Mouse (Mus musculus) liver, postnatal 0 days (tissue): ENCODE measurements around the gene Pdik1l. TPM values are rescaled to one million over a fixed set of nuclear protein-coding genes. Genes with fewer than 3 reads are reported as not detected.
A peak's percentile ranks its signal among the peaks of the same experiment; 100 is the strongest.

Experiments used
- ATAC-seq: fragments of 200-750 bp; cut with Nextera tagmentation; 2 replicates; pipeline ENCODE4 v1.8.0; 2017; ENCODE audit warnings: mild to moderate bottlenecking, moderate library complexity
- DNase-seq: peaks from one replicate; pipeline ENCODE4 v3.0.0-alpha.2; 2016
- H3K27ac ChIP-seq: fragments of 300-500 bp; sonication (generic); 2 replicates; pipeline ENCODE4 v1.5.1; 2014; ENCODE audit warnings: antibody characterized with exemption, moderate library complexity, mild to moderate bottlenecking, low read depth
- H3K27me3 ChIP-seq: fragments of 300-500 bp; sonication (generic); 2 replicates; pipeline ENCODE4 v1.6.1; 2014; ENCODE audit warnings: low read length, control low read depth, mixed read lengths; ENCODE audit not compliant: insufficient read depth
- H3K36me3 ChIP-seq: fragments of 300-500 bp; sonication (generic); replicated peaks from 2 replicates; pipeline ENCODE4 v1.6.1; 2014; ENCODE audit warnings: mild to moderate bottlenecking, control low read depth, low read length, moderate library complexity, mixed read lengths; ENCODE audit not compliant: insufficient read depth
- H3K4me1 ChIP-seq: fragments of 300-500 bp; sonication (generic); 2 replicates; pipeline ENCODE4 v1.6.1; 2014; ENCODE audit warnings: antibody characterized with exemption, mild to moderate bottlenecking, control low read depth; ENCODE audit not compliant: insufficient read depth
- H3K4me2 ChIP-seq: fragments of 300-500 bp; sonication (generic); 2 replicates; pipeline ENCODE4 v1.6.1; 2014; ENCODE audit warnings: low read depth, mild to moderate bottlenecking, low read length, moderate library complexity, mixed read lengths
- H3K4me3 ChIP-seq: fragments of 300-500 bp; sonication (generic); 2 replicates; pipeline ENCODE4 v1.5.1; 2014; ENCODE audit warnings: low read depth, low read length
- H3K9ac ChIP-seq: fragments of 300-500 bp; sonication (generic); replicated peaks from 2 replicates; pipeline ENCODE4 v1.6.1; 2014; ENCODE audit warnings: mild to moderate bottlenecking, moderate library complexity
- H3K9me3 ChIP-seq: fragments of 300-500 bp; sonication (generic); 2 replicates; pipeline ENCODE4 v1.6.1; 2016; ENCODE audit warnings: mild to moderate bottlenecking, control low read depth, low read length, mixed read lengths
- CTCF ChIP-seq: sonication (generic); IDR thresholded peaks from 2 replicates; pipeline ENCODE4 v1.5.1; 2016; ENCODE audit warnings: antibody characterized with exemption, low read depth
- EP300 ChIP-seq: IDR thresholded peaks from 2 replicates; pipeline ENCODE4 v1.6.1; 2016; ENCODE audit warnings: antibody characterized with exemption, low read depth, mild to moderate bottlenecking
- WGBS: fragments of 180-500 bp; shearing (Covaris S2); extraction: QIAGEN DNeasy Blood & Tissue Kit; methylation state at CpG from one replicate; pipeline ENCODE4 v1.1.7; 2014; ENCODE audit not compliant: insufficient replicate concordance; 5-methylcytosine and 5-hydroxymethylcytosine counted together
- polyA plus RNA-seq: library from polyadenylated mRNA; unstranded; fragments of >200 nt; fragmentation: Nextera tagmentation; extraction: Ambion mirVana; gene quantifications from 2 replicates; pipeline ENCODE4 v1.2.1, GENCODE M21; 2015

Pdik1l gene
- polyA plus RNA-seq, 1 experiment from 2014 or later = 7.2 TPM

GRCm38 (mm10) chr4:134312901-134313300, 25.2 kb upstream of the Pdik1l start:
- H3K4me1 ChIP-seq = no peaks in the 10 kb centered on the region
- 0 out of 2 replicates have a peak, but pooled peaks cover 3% of the 10 kb centered on the region for H3K27me3 ChIP-seq
- DNase-seq (no peak), ATAC-seq (no peak)
- no peaks in the 10 kb centered on the region for H3K9me3 ChIP-seq
- no peaks in the 10 kb centered on the region for H3K36me3 ChIP-seq
- H3K9ac ChIP-seq = no peak overlapping the region
- TF ChIP-seq EP300 (no peak), CTCF (peak; percentile 53)
- WGBS = 85% methylated on average over 6 of the region's 6 CpGs
- no peak overlapping the region for H3K27ac ChIP-seq
- H3K4me3 ChIP-seq = no peak overlapping the region
- H3K4me2 ChIP-seq = no peak overlapping the region

- WGBS = 76% methylated on average over 5 of the region's 5 CpGs
Observed at GRCm38 (mm10) chr4:134312341-134312740, 24.6 kb upstream of the Pdik1l start.

GRCm38 (mm10) chr4:134311784-134312183, 24.1 kb upstream of the Pdik1l start:
- Histone ChIP-seq H3K4me3 (no peak overlapping the region), H3K4me2 (no peak overlapping the region), H3K4me1 (peaks cover 8% of the 10 kb centered on the region), H3K36me3 (no peaks in the 10 kb centered on the region), H3K9me3 (no peaks in the 10 kb centered on the region), H3K27me3 (0 out of 2 replicates have a peak, but pooled peaks cover 3% of the 10 kb centered on the region), H3K27ac (no peak overlapping the region), H3K9ac (no peak overlapping the region)
- TF ChIP-seq CTCF (no peak), EP300 (no peak)
- DNase-seq = no peak
- WGBS = 59% methylated on average over 9 of the region's 9 CpGs
- ATAC-seq = no peak

More at GRCm38 (mm10) chr4:134312341-134312740, 24.6 kb upstream of the Pdik1l start:
- H3K4me2 ChIP-seq = no peak overlapping the region
- H3K36me3 ChIP-seq = no peaks in the 10 kb centered on the region
- H3K27ac ChIP-seq = no peak overlapping the region
- H3K9ac ChIP-seq = no peak overlapping the region
- no peak for TF ChIP-seq CTCF
- no peak for TF ChIP-seq EP300
- H3K4me3 ChIP-seq = no peak overlapping the region
- 0 out of 2 replicates have a peak, but pooled peaks cover 3% of the 10 kb centered on the region for H3K27me3 ChIP-seq
- peaks cover 3% of the 10 kb centered on the region for H3K4me1 ChIP-seq
- no peak for ATAC-seq
- no peak for DNase-seq
- H3K9me3 ChIP-seq = no peaks in the 10 kb centered on the region

GRCm38 (mm10) chr4:134310656-134311055, 23.0 kb upstream of the Pdik1l start:
- H3K36me3 ChIP-seq = no peaks in the 10 kb centered on the region
- no peak overlapping the region for H3K27ac ChIP-seq
- no peak overlapping the region for H3K9ac ChIP-seq
- H3K9me3 ChIP-seq = no peaks in the 10 kb centered on the region
- no peak for TF ChIP-seq CTCF
- TF ChIP-seq EP300 = no peak
- DNase-seq (no peak), ATAC-seq (no peak)
- H3K27me3 ChIP-seq = 0 out of 2 replicates have a peak, but pooled peaks cover 3% of the 10 kb centered on the region
- H3K4me3 ChIP-seq = no peak overlapping the region
- 81% methylated on average over 9 of the region's 9 CpGs for WGBS
- no peak overlapping the region for H3K4me2 ChIP-seq
- H3K4me1 ChIP-seq = peaks cover 8% of the 10 kb centered on the region

GRCm38 (mm10) chr4:134310106-134310505, 22.4 kb upstream of the Pdik1l start:
- WGBS = 72% methylated on average over 7 of the region's 7 CpGs
- no peaks in the 10 kb centered on the region for H3K9me3 ChIP-seq

GRCm38 (mm10) chr4:134307367-134308072, 19.8 kb upstream of the Pdik1l start:
- DNase-seq (peak; percentile 84), ATAC-seq (peak; percentile 81)
- WGBS = 12% methylated on average over 12 of the region's 12 CpGs
- TF ChIP-seq CTCF = peak; percentile 67
- no peak for TF ChIP-seq EP300
- Histone ChIP-seq H3K4me1 (peaks cover 8% of the 10 kb centered on the region), H3K9ac (no peak overlapping the region), H3K4me3 (no peak overlapping the region), H3K27ac (peak overlapping the region; percentile 30; the same call in 1 of the 2 replicates), H3K36me3 (no peaks in the 10 kb centered on the region), H3K27me3 (no peaks in the 10 kb centered on the region), H3K9me3 (no peaks in the 10 kb centered on the region), H3K4me2 (peak overlapping the region; percentile 54)

More at GRCm38 (mm10) chr4:134310106-134310505, 22.4 kb upstream of the Pdik1l start:
- no peak for TF ChIP-seq CTCF
- no peak for TF ChIP-seq EP300
- Histone ChIP-seq H3K4me2 (no peak overlapping the region), H3K9ac (no peak overlapping the region), H3K36me3 (no peaks in the 10 kb centered on the region), H3K27ac (no peak overlapping the region), H3K4me1 (peaks cover 8% of the 10 kb centered on the region), H3K27me3 (0 out of 2 replicates have a peak, but pooled peaks cover under 1% of the 10 kb centered on the region), H3K4me3 (no peak overlapping the region)
- DNase-seq (no peak), ATAC-seq (peak; percentile 18; the same call in 1 of the 2 replicates)
